ENCODE assay signal across 23 mouse cellular contexts in the genomic region with DNA sequence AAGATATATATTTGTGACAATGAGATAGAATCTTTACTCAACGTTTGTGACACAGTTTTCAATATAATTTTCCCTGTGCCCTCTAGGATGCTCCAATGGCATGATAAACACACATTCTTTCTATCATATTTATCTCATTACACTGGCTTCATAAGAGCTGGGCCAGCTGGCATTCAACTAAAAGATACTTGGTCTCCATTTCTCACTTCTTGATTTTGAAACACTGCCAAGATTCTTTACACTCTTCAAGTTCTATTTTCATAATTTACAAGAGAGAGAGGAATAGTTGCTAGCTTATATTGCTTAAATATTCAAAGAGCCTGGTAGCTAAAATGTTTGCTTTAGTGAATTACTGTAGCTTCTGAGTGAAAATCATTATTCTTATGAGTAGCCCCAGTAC.
DNase-seq lines count a peak whose midpoint lies in the region; ATAC-seq and TF ChIP-seq lines count a peak whose summit lies in the region.
"Had no signal": no experiment of that assay in that cellular context is flagged by ENCODE, and none has a peak within 500 bp of the region (broad histone marks: within the 10 kb centered on the region; RNA-seq: fewer than 3 reads in every experiment).

No protein-coding gene starts in this region.

- DNase-seq in forebrain, embryonic 14.5 days (ENCODE audit: low spot score): peak; percentile 68
- no peak for DNase-seq in forebrain, embryonic 11.5 days (ENCODE audit: low spot score)
- peak; percentile 56 for DNase-seq in heart, adult 11 months
- no peak for DNase-seq in heart, adult 8-10 months (ENCODE audit: low spot score)
- peak; percentile 24 for DNase-seq in lung, postnatal 0 days (ENCODE audit: low spot score)
- no peak for DNase-seq in lung, postnatal 10 days
- no peak for DNase-seq in c-Kit-positive CD71-positive TER-119-positive erythroid progenitor cells, embryonic 14.5 days (ENCODE audit: low spot score)
- DNase-seq: adrenal gland, postnatal 10 days; B cell, adult 2 months; cerebellum, adult 11-12 months; cerebellum, adult 9-10 months; cerebellum, postnatal 25 days; gastrocnemius, postnatal 36 days; heart, adult 18-20 months; heart, postnatal 14 days had no signal

- no peak overlapping the region for H3K4me2 ChIP-seq in forebrain, embryonic 14.5 days (ENCODE audit: low read length)
- H3K4me2 ChIP-seq in forebrain, embryonic 11.5 days (ENCODE audit: low read depth, low read length, severe bottlenecking): no peak overlapping the region
- H3K4me2 ChIP-seq in lung, postnatal 0 days (replicated peaks; ENCODE audit: low read depth, low read length): no peak overlapping the region
- H3K4me2 ChIP-seq: embryonic facial prominence, embryonic 12.5 days; heart, embryonic 11.5 days; heart, embryonic 15.5 days; hindbrain, embryonic 13.5 days had no signal

- no peak for TF ChIP-seq EP300 in lung, postnatal 0 days (IDR thresholded peaks at IDR 0.05)

- H3K27me3 ChIP-seq in forebrain, embryonic 14.5 days (replicated peaks; ENCODE audit: control insufficient read depth, insufficient read depth, low read length): no peaks in the 10 kb centered on the region
- no peaks in the 10 kb centered on the region for H3K27me3 ChIP-seq in forebrain, embryonic 11.5 days (ENCODE audit: control insufficient read depth, insufficient read depth, low read length)
- no peaks in the 10 kb centered on the region for H3K27me3 ChIP-seq in lung, postnatal 0 days (replicated peaks; ENCODE audit: insufficient read depth, low read length)
- H3K27me3 ChIP-seq: embryonic facial prominence, embryonic 12.5 days; heart, embryonic 15.5 days; hindbrain, embryonic 13.5 days had no signal

- no peak for ATAC-seq in forebrain, embryonic 14.5 days
- ATAC-seq in forebrain, embryonic 11.5 days (replicated peaks; ENCODE audit: low FRiP score): no peak
- no peak for ATAC-seq in lung, postnatal 0 days
- ATAC-seq: CD4-positive, CD25-positive, alpha-beta regulatory T cell, adult 4 months; forebrain, embryonic 16.5 days; hindbrain, postnatal 0 days had no signal

- no peaks in the 10 kb centered on the region for H3K4me1 ChIP-seq in forebrain, embryonic 14.5 days (ENCODE audit: control insufficient read depth, insufficient read depth, low read length)
- H3K4me1 ChIP-seq in forebrain, embryonic 11.5 days (replicated peaks; ENCODE audit: control insufficient read depth, insufficient read depth, low read length): no peaks in the 10 kb centered on the region
- H3K4me1 ChIP-seq in lung, postnatal 0 days (ENCODE audit: insufficient read depth, low read depth, low read length): no peaks in the 10 kb centered on the region
- H3K4me1 ChIP-seq: embryonic facial prominence, embryonic 12.5 days; heart, embryonic 15.5 days; hindbrain, embryonic 13.5 days had no signal

- no peaks in the 10 kb centered on the region for H3K9me3 ChIP-seq in forebrain, embryonic 14.5 days (replicated peaks; ENCODE audit: control insufficient read depth, low read length)
- H3K9me3 ChIP-seq in forebrain, embryonic 11.5 days (ENCODE audit: control insufficient read depth, low read length): no peaks in the 10 kb centered on the region
- H3K9me3 ChIP-seq in lung, postnatal 0 days (ENCODE audit: low read length): no peaks in the 10 kb centered on the region
- H3K9me3 ChIP-seq: embryonic facial prominence, embryonic 12.5 days; G1E; heart, embryonic 15.5 days; hindbrain, embryonic 13.5 days had no signal

- WGBS in forebrain, embryonic 14.5 days: 60% methylated on average over 1 of the region's 1 CpGs
- WGBS in forebrain, embryonic 11.5 days: 60% methylated on average over 1 of the region's 1 CpGs
- WGBS in lung, postnatal 0 days: 17% methylated on average over 1 of the region's 1 CpGs

- no peak overlapping the region for H3K27ac ChIP-seq in forebrain, embryonic 14.5 days (ENCODE audit: low read depth, low read length)
- H3K27ac ChIP-seq in forebrain, embryonic 11.5 days (ENCODE audit: low read depth, low read length): no peak overlapping the region
- H3K27ac ChIP-seq in lung, postnatal 0 days (ENCODE audit: low read length): no peak overlapping the region
- H3K27ac ChIP-seq: embryonic facial prominence, embryonic 12.5 days; heart, embryonic 15.5 days; hindbrain, embryonic 13.5 days; hindbrain, postnatal 0 days had no signal

- no peaks in the 10 kb centered on the region for H3K36me3 ChIP-seq in forebrain, embryonic 14.5 days (ENCODE audit: control insufficient read depth, insufficient read depth, low read length)
- no peaks in the 10 kb centered on the region for H3K36me3 ChIP-seq in forebrain, embryonic 11.5 days (ENCODE audit: control insufficient read depth, insufficient read depth, low read length)
- H3K36me3 ChIP-seq in lung, postnatal 0 days (ENCODE audit: insufficient read depth, low read length): no peaks in the 10 kb centered on the region
- H3K36me3 ChIP-seq: embryonic facial prominence, embryonic 12.5 days; G1E; heart, embryonic 15.5 days; hindbrain, embryonic 13.5 days had no signal

- no peak overlapping the region for H3K4me3 ChIP-seq in forebrain, embryonic 14.5 days (ENCODE audit: low read depth, low read length)
- H3K4me3 ChIP-seq in forebrain, embryonic 11.5 days (ENCODE audit: low read depth, low read length): no peak overlapping the region
- H3K4me3 ChIP-seq in lung, postnatal 0 days (ENCODE audit: low read depth, low read length): no peak overlapping the region
- H3K4me3 ChIP-seq: embryonic facial prominence, embryonic 12.5 days; heart, embryonic 15.5 days; hindbrain, embryonic 13.5 days had no signal

- H3K9ac ChIP-seq in forebrain, embryonic 14.5 days (ENCODE audit: low read length): no peak overlapping the region
- H3K9ac ChIP-seq in forebrain, embryonic 11.5 days (ENCODE audit: low read length): no peak overlapping the region
- no peak overlapping the region for H3K9ac ChIP-seq in lung, postnatal 0 days (replicated peaks; ENCODE audit: low read depth)
- H3K9ac ChIP-seq: embryonic facial prominence, embryonic 12.5 days; heart, embryonic 15.5 days; hindbrain, embryonic 13.5 days had no signal

- no peak for TF ChIP-seq CTCF in lung, postnatal 0 days (IDR thresholded peaks at IDR 0.05)

Comparison
In these comparisons a context has a peak if more than half of its experiments do, and no peak if none do; other contexts are left out.
1. DNase-seq: peak in forebrain, embryonic 14.5 days (single experiment), heart, adult 11 months (single experiment) and lung, postnatal 0 days (single experiment); none in forebrain, embryonic 11.5 days (single experiment), heart, adult 8-10 months (single experiment), lung, postnatal 10 days (single experiment) and c-Kit-positive CD71-positive TER-119-positive erythroid progenitor cells, embryonic 14.5 days (single experiment).